Mouse (Mus musculus) midbrain, postnatal 0 days (tissue): ENCODE measurements around the gene Rnase9. TPM values are rescaled to one million over a fixed set of nuclear protein-coding genes. Genes with fewer than 3 reads are reported as not detected.

Experiments
- ATAC-seq: fragments of 200-750 bp; cut with Nextera tagmentation; 2 replicates; pipeline ENCODE4 v1.8.0; 2017; ENCODE audit warnings: moderate number of reproducible peaks, mild to moderate bottlenecking, moderate TSS enrichment, moderate library complexity; ENCODE audit not compliant: low FRiP score
- DNase-seq: peaks from one replicate; pipeline ENCODE4 v3.0.0-alpha.2; 2015; ENCODE audit warnings: low spot score
- H3K27ac ChIP-seq: fragments of 300-500 bp; sonication (generic); 2 replicates; pipeline ENCODE4 v1.5.1; 2014; ENCODE audit warnings: low read depth, mild to moderate bottlenecking, low read length, mixed read lengths
- H3K27me3 ChIP-seq: fragments of 300-500 bp; sonication (generic); 2 replicates; pipeline ENCODE4 v1.6.1; 2014; ENCODE audit warnings: low read length, control low read depth, mixed read lengths; ENCODE audit not compliant: insufficient read depth
- H3K36me3 ChIP-seq: fragments of 300-500 bp; sonication (generic); 2 replicates; pipeline ENCODE4 v1.6.1; 2014; ENCODE audit warnings: low read length, control low read depth, mixed read lengths; ENCODE audit not compliant: insufficient read depth
- H3K4me1 ChIP-seq: fragments of 300-500 bp; sonication (generic); 2 replicates; pipeline ENCODE4 v1.6.1; 2014; ENCODE audit warnings: mild to moderate bottlenecking, control low read depth, antibody characterized with exemption, low read length, mixed read lengths; ENCODE audit not compliant: insufficient read depth
- H3K4me2 ChIP-seq: fragments of 300-500 bp; sonication (generic); 2 replicates; pipeline ENCODE4 v1.6.1; 2014; ENCODE audit warnings: low read depth, mild to moderate bottlenecking, low read length, mixed read lengths; ENCODE audit not compliant: poor library complexity, severe bottlenecking
- H3K4me3 ChIP-seq: fragments of 300-500 bp; sonication (generic); 2 replicates; pipeline ENCODE4 v1.5.1; 2014; ENCODE audit warnings: low read depth, mild to moderate bottlenecking, low read length, moderate library complexity
- H3K9ac ChIP-seq: fragments of 300-500 bp; sonication (generic); replicated peaks from 2 replicates; pipeline ENCODE4 v1.6.1; 2014; ENCODE audit warnings: mild to moderate bottlenecking, low read length, moderate library complexity, mixed read lengths; ENCODE audit not compliant: poor library complexity, severe bottlenecking
- H3K9me3 ChIP-seq: fragments of 300-500 bp; sonication (generic); 2 replicates; pipeline ENCODE4 v1.6.1; 2016; ENCODE audit warnings: low read length, control low read depth
- CTCF ChIP-seq: IDR thresholded peaks from 2 replicates; pipeline ENCODE4 v1.5.1; 2016; ENCODE audit warnings: antibody characterized with exemption, mild to moderate bottlenecking
- WGBS: fragments of 180-500 bp; shearing (Covaris S2); extraction: QIAGEN DNeasy Blood & Tissue Kit; methylation state at CpG from one replicate; pipeline ENCODE4 v1.1.7; 2014; 5-methylcytosine and 5-hydroxymethylcytosine counted together
- polyA plus RNA-seq: library from polyadenylated mRNA; unstranded; fragments of >200 nt; fragmentation: Nextera tagmentation; extraction: Ambion mirVana; gene quantifications from 2 replicates; pipeline ENCODE4 v1.2.1, GENCODE M21; 2015
- total RNA-seq: library from RNA; depleted of rRNA; stranded (reverse); fragments of >200 nt; gene quantifications from 2 replicates; pipeline ENCODE4 v1.2.3, GENCODE M21; 2014; rRNA removed

The Rnase9 gene
- total and polyA plus RNA-seq, 2 experiments from 2014 or later = not detected

DNA sequence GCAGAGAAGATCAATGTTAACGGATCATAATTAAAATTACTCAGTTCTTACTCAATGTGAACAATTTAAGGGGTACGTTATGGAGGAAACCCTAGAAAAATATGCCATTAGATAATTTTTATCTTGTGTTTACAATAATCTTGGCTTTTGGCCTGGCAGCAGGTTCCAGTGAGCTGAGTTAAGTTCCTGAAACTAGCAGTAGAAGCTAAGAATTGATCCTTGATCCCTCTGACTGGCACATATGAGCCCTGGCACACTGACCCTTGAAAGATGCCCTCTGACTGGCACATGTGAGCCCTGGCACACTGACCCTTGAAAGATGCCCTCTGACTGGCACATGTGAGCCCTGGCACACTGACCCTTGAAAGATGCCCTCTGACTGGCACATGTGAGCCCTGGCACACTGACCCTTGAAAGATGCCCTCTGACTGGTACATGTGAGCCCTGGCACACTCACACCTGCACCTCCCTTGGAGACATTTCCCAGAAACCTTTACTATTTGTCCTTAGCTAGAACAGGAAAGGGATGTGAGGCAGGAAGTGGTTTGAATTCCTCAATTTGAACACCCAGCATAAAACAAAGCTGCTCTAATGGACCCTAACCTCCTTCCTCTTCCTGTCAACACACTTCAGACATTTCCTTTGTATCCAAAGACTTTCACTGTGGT, 43.5 kb downstream of the Rnase9 start:
- H3K9me3 ChIP-seq = no peaks in the 10 kb centered on the region
- H3K4me3 ChIP-seq = no peak overlapping the region
- H3K27ac ChIP-seq = no peak overlapping the region
- DNase-seq (no peak), ATAC-seq (no peak)
- H3K36me3 ChIP-seq = no peaks in the 10 kb centered on the region
- WGBS = 84% methylated on average over 2 of the region's 2 CpGs
- H3K4me1 ChIP-seq = no peaks in the 10 kb centered on the region
- H3K27me3 ChIP-seq = no peaks in the 10 kb centered on the region
- no peak overlapping the region for H3K9ac ChIP-seq
- no peak for TF ChIP-seq CTCF
- H3K4me2 ChIP-seq = no peak overlapping the region

- H3K4me2 ChIP-seq = no peak overlapping the region
- H3K27ac ChIP-seq = no peak overlapping the region
- H3K9ac ChIP-seq = no peak overlapping the region
- DNase-seq (no peak), ATAC-seq (no peak)
- no peaks in the 10 kb centered on the region for H3K4me1 ChIP-seq
- no peak for TF ChIP-seq CTCF
- no peaks in the 10 kb centered on the region for H3K36me3 ChIP-seq
- WGBS = 87% methylated on average over 3 of the region's 3 CpGs
- H3K27me3 ChIP-seq = no peaks in the 10 kb centered on the region
- H3K9me3 ChIP-seq = no peaks in the 10 kb centered on the region
- H3K4me3 ChIP-seq = no peak overlapping the region
Observed at GRCm38 (mm10) chr14:50997088-50997487, 44.6 kb downstream of the Rnase9 start.

- no peaks in the 10 kb centered on the region for H3K36me3 ChIP-seq
- TF ChIP-seq CTCF = no peak
- WGBS = 85% methylated on average over 3 of the region's 3 CpGs
Observed at GRCm38 (mm10) chr14:50991037-50991436, 50.6 kb downstream of the Rnase9 start.

More at GRCm38 (mm10) chr14:50991037-50991436, 50.6 kb downstream of the Rnase9 start:
- DNase-seq (no peak), ATAC-seq (no peak)
- no peaks in the 10 kb centered on the region for H3K27me3 ChIP-seq
- H3K27ac ChIP-seq = no peak overlapping the region
- no peak overlapping the region for H3K4me3 ChIP-seq
- no peak overlapping the region for H3K4me2 ChIP-seq
- H3K4me1 ChIP-seq = no peaks in the 10 kb centered on the region
- H3K9me3 ChIP-seq = no peaks in the 10 kb centered on the region
- H3K9ac ChIP-seq = no peak overlapping the region

Other genes starting within 250 kb of the Rnase9 start
- gene Ccnb1ip1, start 234.1 kb downstream of the Rnase9 start, total RNA-seq = not detected in 2 replicates
- gene Ccnb1ip1, start 234.1 kb downstream of the Rnase9 start, polyA plus RNA-seq = not detected in 2 replicates
- gene Parp2, start 234.0 kb downstream of the Rnase9 start, total RNA-seq = 16.3 and 23.5 TPM in 2 replicates
- 30.7 and 32.7 TPM in 2 replicates for gene Parp2, start 234.0 kb downstream of the Rnase9 start, polyA plus RNA-seq
- gene Tep1, start 171.3 kb downstream of the Rnase9 start, total RNA-seq = 4.9 and 7.2 TPM in 2 replicates
- 1.9 and 2.2 TPM in 2 replicates for gene Tep1, start 171.3 kb downstream of the Rnase9 start, polyA plus RNA-seq
- gene Klhl33, start 144.4 kb downstream of the Rnase9 start, total RNA-seq = 3.8 and 5.0 TPM in 2 replicates
- 2.4 and 2.9 TPM in 2 replicates for gene Klhl33, start 144.4 kb downstream of the Rnase9 start, polyA plus RNA-seq
- gene Osgep, start 117.0 kb downstream of the Rnase9 start, total RNA-seq = 43.7 and 83.3 TPM in 2 replicates
- gene Osgep, start 117.0 kb downstream of the Rnase9 start, polyA plus RNA-seq = 64.9 and 70.4 TPM in 2 replicates
- gene Apex1, start 116.9 kb downstream of the Rnase9 start, total RNA-seq = 79.9 and 84.1 TPM in 2 replicates
- 150 and 162 TPM in 2 replicates for gene Apex1, start 116.9 kb downstream of the Rnase9 start, polyA plus RNA-seq
- gene Pip4p1, start 111.0 kb downstream of the Rnase9 start, total RNA-seq = 65.4 and 105 TPM in 2 replicates
- gene Pip4p1, start 111.0 kb downstream of the Rnase9 start, polyA plus RNA-seq = 98.4 and 99.4 TPM in 2 replicates
- gene Pnp, start 110.8 kb downstream of the Rnase9 start, total RNA-seq = 18.8 and 35.9 TPM in 2 replicates
- gene Pnp, start 110.8 kb downstream of the Rnase9 start, polyA plus RNA-seq = 12.5 and 14.4 TPM in 2 replicates
- gene Gm49342, start 97.4 kb downstream of the Rnase9 start, total RNA-seq = 0.82 and 8.3 TPM in 2 replicates
- 0.70 and 0.75 TPM in 2 replicates for gene Gm49342, start 97.4 kb downstream of the Rnase9 start, polyA plus RNA-seq
- gene Pnp2, start 85.9 kb downstream of the Rnase9 start, total RNA-seq = 1.1 and 1.4 TPM in 2 replicates
- gene Pnp2, start 85.9 kb downstream of the Rnase9 start, polyA plus RNA-seq = 1.4 and 1.8 TPM in 2 replicates
- gene Rnase10, start 34.1 kb downstream of the Rnase9 start, total RNA-seq = not detected in 2 replicates
- gene Rnase10, start 34.1 kb downstream of the Rnase9 start, polyA plus RNA-seq = 0.13 TPM in 1 of 2 replicates, not detected in the other
- not detected in 2 replicates for gene Rnase11, start 8.3 kb upstream of the Rnase9 start, total RNA-seq
- gene Rnase11, start 8.3 kb upstream of the Rnase9 start, polyA plus RNA-seq = not detected in 2 replicates
- not detected in 2 replicates for gene Rnase12, start 15.8 kb upstream of the Rnase9 start, total RNA-seq
- gene Rnase12, start 15.8 kb upstream of the Rnase9 start, polyA plus RNA-seq = not detected in 2 replicates
- gene Olfr750, start 32.6 kb upstream of the Rnase9 start, total RNA-seq = 0.66 TPM in 1 of 2 replicates, not detected in the other
- 0.02 and 0.07 TPM in 2 replicates for gene Olfr750, start 32.6 kb upstream of the Rnase9 start, polyA plus RNA-seq
- gene Rnase4, start 49.2 kb upstream of the Rnase9 start, total RNA-seq = 27.2 and 29.3 TPM in 2 replicates
- gene Rnase4, start 49.2 kb upstream of the Rnase9 start, polyA plus RNA-seq = 14.9 and 15.1 TPM in 2 replicates
- gene Ang, start 49.3 kb upstream of the Rnase9 start, total RNA-seq = 2.1 and 3.2 TPM in 2 replicates
- gene Ang, start 49.3 kb upstream of the Rnase9 start, polyA plus RNA-seq = 2.3 and 3.3 TPM in 2 replicates
- gene Eddm3b, start 72.6 kb upstream of the Rnase9 start, total RNA-seq = not detected in 2 replicates
- gene Eddm3b, start 72.6 kb upstream of the Rnase9 start, polyA plus RNA-seq = 0.11 TPM in 1 of 2 replicates, not detected in the other
- gene Rnase6, start 82.0 kb upstream of the Rnase9 start, total RNA-seq = 1.3 and 2.5 TPM in 2 replicates
- gene Rnase6, start 82.0 kb upstream of the Rnase9 start, polyA plus RNA-seq = 1.9 and 2.5 TPM in 2 replicates
- gene Rnase1, start 104.9 kb upstream of the Rnase9 start, total RNA-seq = 1.0 TPM in 1 of 2 replicates, not detected in the other
- 0.34 and 0.78 TPM in 2 replicates for gene Rnase1, start 104.9 kb upstream of the Rnase9 start, polyA plus RNA-seq
- not detected in 2 replicates for gene Rnase2b, start 120.4 kb upstream of the Rnase9 start, total RNA-seq
- gene Rnase2b, start 120.4 kb upstream of the Rnase9 start, polyA plus RNA-seq = not detected in 2 replicates
- not detected in 2 replicates for gene Ang2, start 157.3 kb upstream of the Rnase9 start, total RNA-seq
- not detected in 2 replicates for gene Ang2, start 157.3 kb upstream of the Rnase9 start, polyA plus RNA-seq
- gene Ear14, start 161.5 kb upstream of the Rnase9 start, total RNA-seq = not detected in 2 replicates
- gene Ear14, start 161.5 kb upstream of the Rnase9 start, polyA plus RNA-seq = not detected in 2 replicates
- not detected in 2 replicates for gene Rnase2a, start 214.2 kb upstream of the Rnase9 start, total RNA-seq
- gene Rnase2a, start 214.2 kb upstream of the Rnase9 start, polyA plus RNA-seq = not detected in 2 replicates